In the genomic region with DNA sequence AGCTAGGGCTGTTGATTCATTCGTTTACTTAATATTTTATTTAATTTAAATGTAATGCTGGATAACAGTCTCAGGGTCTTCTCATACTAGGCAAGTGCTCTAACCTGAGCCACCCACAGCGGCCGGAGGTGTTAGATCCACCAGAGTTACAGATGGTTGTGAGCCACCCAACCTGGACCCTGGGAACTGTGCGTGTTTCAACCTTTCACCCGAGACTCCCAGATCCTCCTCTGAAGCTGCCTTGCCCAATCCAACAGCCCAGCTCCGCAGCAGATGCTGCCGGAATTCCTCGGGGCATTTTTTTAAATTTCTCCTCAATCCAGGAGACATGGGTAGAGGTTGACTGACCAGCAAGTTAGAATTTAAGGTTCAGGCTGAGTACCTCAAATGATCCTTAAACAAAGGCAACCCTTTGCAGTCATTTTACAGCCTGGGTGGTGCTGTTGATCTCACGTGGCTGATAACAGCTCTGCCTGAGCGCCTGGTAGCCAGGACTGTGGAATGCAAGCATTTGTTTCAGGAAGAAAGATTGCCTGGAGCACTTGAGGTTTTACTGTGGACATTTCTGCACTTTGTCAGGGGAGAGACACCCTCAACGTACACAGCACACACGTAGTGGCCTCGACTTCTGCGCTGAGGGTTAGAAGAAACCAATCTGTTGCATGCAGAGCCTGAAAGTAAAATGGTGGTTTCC, we compare ENCODE assay signal across 15 mouse cellular contexts. TPM values are rescaled to one million over a fixed set of nuclear protein-coding genes. Genes with fewer than 3 reads are reported as not detected.
DNase-seq lines count a peak whose midpoint lies in the region; ATAC-seq and TF ChIP-seq lines count a peak whose summit lies in the region.
"Had no signal": no experiment of that assay in that cellular context is flagged by ENCODE, and none has a peak within 500 bp of the region (broad histone marks: within the 10 kb centered on the region; RNA-seq: fewer than 3 reads in every experiment).

No protein-coding gene starts in this region.

- CTCF ChIA-PET in Patski (lab: Charles Lee) = interaction anchor here (1.0 to 2.2 kb wide), 2 partner anchors 20 to 201 kb away, joined by 3 to 5 read pairs; no protein-coding TSS in a partner anchor

- POLR2A ChIA-PET in Patski (lab: Charles Lee) = interaction anchor here (0.8 kb wide), 2 partner anchors 9 to 26 kb away, joined by 3 to 4 read pairs; no protein-coding TSS in a partner anchor

- no peak overlapping the region for H3K27ac ChIP-seq in heart, postnatal 0 days (ENCODE audit: low read depth)
- peak overlapping the region; percentile 97 for H3K27ac ChIP-seq in lung, embryonic 16.5 days (ENCODE audit: low read length)
- no peak overlapping the region for H3K27ac ChIP-seq in forebrain, embryonic 13.5 days
- H3K27ac ChIP-seq: limb, embryonic 15.5 days; neural tube, embryonic 12.5 days had no signal

- H3K9me3 ChIP-seq in heart, postnatal 0 days (replicated peaks; ENCODE audit: control insufficient read depth, low read length) = no peaks in the 10 kb centered on the region
- no peaks in the 10 kb centered on the region for H3K9me3 ChIP-seq in lung, embryonic 16.5 days (ENCODE audit: control insufficient read depth, low read length)
- no peaks in the 10 kb centered on the region for H3K9me3 ChIP-seq in forebrain, embryonic 13.5 days (replicated peaks)
- H3K9me3 ChIP-seq: limb, embryonic 15.5 days; neural tube, embryonic 12.5 days had no signal

- no peak for ATAC-seq in heart, postnatal 0 days (ENCODE audit: insufficient read depth, low read depth)
- ATAC-seq in Patski = peak; percentile 44
- peak; percentile 81 for ATAC-seq in lung, embryonic 16.5 days (ENCODE audit: low read depth)
- ATAC-seq in megakaryocyte, adult 5-6 weeks (ENCODE audit: poor library complexity, severe bottlenecking) = no peak
- ATAC-seq in forebrain, embryonic 13.5 days = no peak
- ATAC-seq: midbrain, embryonic 16.5 days had no signal

- H3K9ac ChIP-seq in heart, postnatal 0 days (replicated peaks; ENCODE audit: low read depth, low read length) = no peak overlapping the region
- H3K9ac ChIP-seq in lung, embryonic 16.5 days (ENCODE audit: low read length) = 0 out of 2 replicates have a peak overlapping the region, but pooled peaks have one; percentile 9
- H3K9ac ChIP-seq in forebrain, embryonic 13.5 days = no peak overlapping the region
- H3K9ac ChIP-seq: limb, embryonic 15.5 days; neural tube, embryonic 12.5 days had no signal

- 41% methylated on average over 14 of the region's 14 CpGs for WGBS in heart, postnatal 0 days
- 31% methylated on average over 14 of the region's 14 CpGs for WGBS in lung, embryonic 16.5 days
- 85% methylated on average over 14 of the region's 14 CpGs for WGBS in forebrain, embryonic 13.5 days

- 0 out of 2 replicates have a peak, but pooled peaks cover 12% of the 10 kb centered on the region for H3K27me3 ChIP-seq in heart, postnatal 0 days (ENCODE audit: control insufficient read depth, insufficient read depth, low read length)
- no peaks in the 10 kb centered on the region for H3K27me3 ChIP-seq in Patski
- H3K27me3 ChIP-seq in lung, embryonic 16.5 days (ENCODE audit: control insufficient read depth, insufficient read depth, low read depth, low read length) = peaks cover 12% of the 10 kb centered on the region
- H3K27me3 ChIP-seq in forebrain, embryonic 13.5 days = peaks cover 24% of the 10 kb centered on the region

- in situ Hi-C loops in Patski (cut with MboI; ENCODE audit: low pct_unique_long_range_greater_than_20kb) = no loop called here

- H3K4me2 ChIP-seq in heart, postnatal 0 days (ENCODE audit: low read depth, low read length) = no peak overlapping the region
- H3K4me2 ChIP-seq in lung, embryonic 16.5 days (ENCODE audit: low read depth, low read length) = 0 out of 2 replicates have a peak overlapping the region, but pooled peaks have one; percentile 23
- no peak overlapping the region for H3K4me2 ChIP-seq in forebrain, embryonic 13.5 days
- H3K4me2 ChIP-seq: limb, embryonic 15.5 days; neural tube, embryonic 12.5 days had no signal

- peak; percentile 30 for DNase-seq in heart, postnatal 0 days (ENCODE audit: low spot score)
- DNase-seq in heart, adult 18-20 months = no peak
- no peak for DNase-seq in Patski (ENCODE audit: low read depth, low spot score)
- peak; percentile 30 for DNase-seq in ZHBTc4 (ENCODE audit: low read depth, low spot score)
- no peak for DNase-seq in cerebellum, adult 18-20 months
- DNase-seq: adrenal gland, adult 2 months; cerebellum, adult 8-10 months; right cerebral cortex, postnatal 4 days; thymus, postnatal 4 days had no signal

- H3K4me1 ChIP-seq in heart, postnatal 0 days (ENCODE audit: control insufficient read depth, insufficient read depth) = peaks cover 23% of the 10 kb centered on the region
- H3K4me1 ChIP-seq in lung, embryonic 16.5 days (replicated peaks; ENCODE audit: control insufficient read depth, insufficient read depth, low read length) = peaks cover 30% of the 10 kb centered on the region
- peaks cover 8% of the 10 kb centered on the region for H3K4me1 ChIP-seq in forebrain, embryonic 13.5 days

- H3K4me3 ChIP-seq in heart, postnatal 0 days (ENCODE audit: low read depth, low read length) = no peak overlapping the region
- no peak overlapping the region for H3K4me3 ChIP-seq in lung, embryonic 16.5 days (ENCODE audit: low read length)
- H3K4me3 ChIP-seq in forebrain, embryonic 13.5 days = no peak overlapping the region
- H3K4me3 ChIP-seq: limb, embryonic 15.5 days; neural tube, embryonic 12.5 days had no signal

- TF ChIP-seq EP300 in heart, postnatal 0 days (IDR thresholded peaks at IDR 0.05; ENCODE audit: low read depth) = no peak

- no peak for TF ChIP-seq CTCF in heart, postnatal 0 days (IDR thresholded peaks at IDR 0.05; ENCODE audit: low read depth)
- no peak for TF ChIP-seq CTCF in Patski (IDR thresholded peaks at IDR 0.05)

- H3K36me3 ChIP-seq in heart, postnatal 0 days (replicated peaks; ENCODE audit: control insufficient read depth, insufficient read depth, low read length) = no peaks in the 10 kb centered on the region
- H3K36me3 ChIP-seq in lung, embryonic 16.5 days (ENCODE audit: control insufficient read depth, insufficient read depth, low read length) = no peaks in the 10 kb centered on the region
- H3K36me3 ChIP-seq in forebrain, embryonic 13.5 days (ENCODE audit: poor library complexity, severe bottlenecking) = no peaks in the 10 kb centered on the region
- H3K36me3 ChIP-seq: limb, embryonic 15.5 days; neural tube, embryonic 12.5 days had no signal

RNA-seq across cellular contexts. Expression of gene Tmem171, which starts 4.6 kb away (rescaled TPM):
- 3.8 and 5.4 TPM in 2 replicates for total RNA-seq in heart, postnatal 0 days (2014; rRNA removed; ENCODE audit: low replicate concordance)
- polyA plus RNA-seq in heart, postnatal 0 days (2015; fragmentation: Nextera tagmentation; extraction: Ambion mirVana) = 3.6 and 3.8 TPM in 2 replicates
- 10 to 100 TPM in 1 of 2 experiments, 1 to 10 TPM in 1; 5.8 to 10.2 TPM for total RNA-seq in heart, adult 18-20 months (2021)
- 116 TPM for polyA plus RNA-seq in Patski (2021)
- polyA plus RNA-seq in lung, embryonic 16.5 days (2015; fragmentation: Nextera tagmentation; extraction: Ambion mirVana) = 24.0 and 27.5 TPM in 2 replicates
- not detected in 2 replicates for total RNA-seq in megakaryocyte, adult 5-6 weeks (2015)
- 0.45 TPM in 1 of 2 replicates, not detected in the other for total RNA-seq in megakaryocyte, adult 5-6 weeks (2017)
- polyA plus RNA-seq in forebrain, embryonic 13.5 days (2015; fragmentation: Nextera tagmentation; extraction: Ambion mirVana) = not detected in 2 replicates
- polyA plus RNA-seq: midbrain, embryonic 16.5 days; neural tube, embryonic 12.5 days had no signal

Comparison
In these comparisons a context has a peak if more than half of its experiments do, and no peak if none do; other contexts are left out.
1. DNase-seq: peak in heart, postnatal 0 days (single experiment) and ZHBTc4 (single experiment); none in heart, adult 18-20 months (0 of 2), Patski (single experiment) and cerebellum, adult 18-20 months (0 of 2).
2. ATAC-seq: peak in Patski (single experiment) and lung, embryonic 16.5 days (single experiment); none in heart, postnatal 0 days (single experiment), megakaryocyte, adult 5-6 weeks (single experiment) and forebrain, embryonic 13.5 days (single experiment).